Mouse (Mus musculus): ENCODE measurements around the gene Mylk3. TPM values are rescaled to one million over a fixed set of nuclear protein-coding genes. Genes with fewer than 3 reads are reported as not detected.

The Mylk3 gene
- polyA plus RNA-seq, 1 experiment from 2014 or later, result 15.6 TPM

- no peak for ATAC-seq
- no peak for TF ChIP-seq CTCF (IDR thresholded peaks at IDR 0.05; ENCODE audit: low read depth)
- Histone ChIP-seq H3K4me3 (ENCODE audit: low read depth, low read length) (peak overlapping the region; percentile 86), H3K27me3 (replicated peaks; ENCODE audit: control insufficient read depth, insufficient read depth, low read length) (no peaks in the 10 kb centered on the region), H3K27ac (ENCODE audit: low read depth, low read length) (0 out of 2 replicates have a peak overlapping the region, but pooled peaks have one; percentile 91), H3K9ac (ENCODE audit: low read depth, low read length) (peak overlapping the region; percentile 84), H3K9me3 (ENCODE audit: control insufficient read depth) (no peaks in the 10 kb centered on the region), H3K4me1 (replicated peaks; ENCODE audit: control insufficient read depth, insufficient read depth, low read length) (peaks cover 10% of the 10 kb centered on the region; the same call in 1 of the 2 replicates), H3K4me2 (replicated peaks; ENCODE audit: low read depth) (peak overlapping the region; percentile 66), H3K36me3 (ENCODE audit: control insufficient read depth, insufficient read depth) (no peaks in the 10 kb centered on the region)
- WGBS, result 6% methylated on average over 10 of the region's 10 CpGs
These were observed 45.4 kb upstream of the Mylk3 start for GRCm38 (mm10) chr8:85431281-85432167.

- Histone ChIP-seq H3K4me3 (ENCODE audit: low read depth, low read length) (no peak overlapping the region), H3K27me3 (replicated peaks; ENCODE audit: control insufficient read depth, insufficient read depth, low read length) (no peaks in the 10 kb centered on the region), H3K4me2 (replicated peaks; ENCODE audit: low read depth) (peak overlapping the region; percentile 66), H3K27ac (ENCODE audit: low read depth, low read length) (no peak overlapping the region), H3K4me1 (replicated peaks; ENCODE audit: control insufficient read depth, insufficient read depth, low read length) (peaks cover 10% of the 10 kb centered on the region; the same call in 1 of the 2 replicates), H3K9me3 (ENCODE audit: control insufficient read depth) (no peaks in the 10 kb centered on the region), H3K36me3 (ENCODE audit: control insufficient read depth, insufficient read depth) (no peaks in the 10 kb centered on the region), H3K9ac (ENCODE audit: low read depth, low read length) (no peak overlapping the region)
- no peak for TF ChIP-seq CTCF (IDR thresholded peaks at IDR 0.05; ENCODE audit: low read depth)
- 27% methylated on average over 3 of the region's 3 CpGs for WGBS
- no peak for ATAC-seq
These were observed 44.7 kb upstream of the Mylk3 start for GRCm38 (mm10) chr8:85430801-85431200.

GRCm38 (mm10) chr8:85429219-85429618 is 43.1 kb upstream of the Mylk3 start:
- TF ChIP-seq CTCF (IDR thresholded peaks at IDR 0.05; ENCODE audit: low read depth), result no peak
- no peaks in the 10 kb centered on the region for H3K27me3 ChIP-seq (replicated peaks; ENCODE audit: control insufficient read depth, insufficient read depth, low read length)
- 33% methylated on average over 4 of the region's 4 CpGs for WGBS
- no peaks in the 10 kb centered on the region for H3K36me3 ChIP-seq (ENCODE audit: control insufficient read depth, insufficient read depth)
- no peak overlapping the region for H3K9ac ChIP-seq (ENCODE audit: low read depth, low read length)
- H3K27ac ChIP-seq (ENCODE audit: low read depth, low read length), result no peak overlapping the region
- no peak overlapping the region for H3K4me3 ChIP-seq (ENCODE audit: low read depth, low read length)
- H3K4me2 ChIP-seq (replicated peaks; ENCODE audit: low read depth), result no peak overlapping the region; the same call in 1 of the 2 replicates
- H3K4me1 ChIP-seq (replicated peaks; ENCODE audit: control insufficient read depth, insufficient read depth, low read length), result peaks cover 10% of the 10 kb centered on the region; the same call in 1 of the 2 replicates
- H3K9me3 ChIP-seq (ENCODE audit: control insufficient read depth), result no peaks in the 10 kb centered on the region
- ATAC-seq, result no peak

DNA sequence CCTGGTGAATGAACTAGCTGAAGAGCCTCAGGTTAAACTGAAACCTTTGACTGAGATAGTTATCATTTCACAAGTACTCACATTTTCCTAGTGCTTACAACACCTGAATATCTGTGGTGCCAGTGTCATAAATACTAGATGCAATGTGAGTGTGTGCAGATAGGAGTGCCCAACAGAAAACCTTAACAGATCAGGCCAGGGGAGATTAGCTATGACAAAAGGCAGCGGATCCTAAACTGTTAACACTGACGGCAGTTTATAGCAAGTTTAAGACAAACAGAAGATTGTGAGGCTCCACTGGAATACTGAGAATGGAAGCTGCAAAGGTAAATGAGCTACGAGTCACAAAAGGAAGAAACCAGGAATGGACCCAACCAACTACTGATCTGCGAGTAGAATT is 40.9 kb upstream of the Mylk3 start:
- no peaks in the 10 kb centered on the region for H3K36me3 ChIP-seq (ENCODE audit: control insufficient read depth, insufficient read depth)
- H3K4me1 ChIP-seq (replicated peaks; ENCODE audit: control insufficient read depth, insufficient read depth, low read length), result peaks cover 10% of the 10 kb centered on the region; the same call in 1 of the 2 replicates
- ATAC-seq, result no peak
- H3K27me3 ChIP-seq (replicated peaks; ENCODE audit: control insufficient read depth, insufficient read depth, low read length), result no peaks in the 10 kb centered on the region
- H3K9me3 ChIP-seq (ENCODE audit: control insufficient read depth), result no peaks in the 10 kb centered on the region
- peak; percentile 26; the same call in 1 of the 2 replicates for TF ChIP-seq CTCF (IDR thresholded peaks at IDR 0.05; ENCODE audit: low read depth)
- WGBS, result 36% methylated on average over 4 of the region's 4 CpGs
- H3K9ac ChIP-seq (ENCODE audit: low read depth, low read length), result no peak overlapping the region
- no peak overlapping the region for H3K27ac ChIP-seq (ENCODE audit: low read depth, low read length)
- no peak overlapping the region for H3K4me3 ChIP-seq (ENCODE audit: low read depth, low read length)
- H3K4me2 ChIP-seq (replicated peaks; ENCODE audit: low read depth), result 0 out of 2 replicates have a peak overlapping the region, but pooled peaks have one; percentile 28

DNA sequence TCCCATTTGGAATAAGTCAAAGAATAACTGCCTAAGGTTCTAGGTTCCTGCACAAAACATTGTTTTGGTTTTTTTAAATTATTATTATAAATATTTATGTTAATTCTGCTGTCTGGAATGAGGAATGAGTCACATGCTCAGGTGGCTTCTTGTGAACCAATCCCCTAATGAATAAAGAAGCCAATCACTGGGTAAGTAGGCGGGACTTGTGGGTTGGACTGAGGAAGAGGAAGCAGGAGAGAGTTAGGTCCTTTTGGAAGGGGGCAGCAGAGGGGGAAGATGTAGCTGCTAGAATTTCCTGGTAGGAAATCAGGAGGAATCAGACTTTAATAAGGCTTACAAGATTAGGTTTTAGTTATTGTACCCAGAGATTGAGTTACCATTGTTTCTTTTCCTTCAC is 35.2 kb upstream of the Mylk3 start:
- H3K4me2 ChIP-seq (replicated peaks; ENCODE audit: low read depth), result no peak overlapping the region
- no peaks in the 10 kb centered on the region for H3K27me3 ChIP-seq (replicated peaks; ENCODE audit: control insufficient read depth, insufficient read depth, low read length)
- H3K27ac ChIP-seq (ENCODE audit: low read depth, low read length), result no peak overlapping the region
- H3K36me3 ChIP-seq (ENCODE audit: control insufficient read depth, insufficient read depth), result 0 out of 2 replicates have a peak, but pooled peaks cover 4% of the 10 kb centered on the region
- WGBS, result 93% methylated on average over 1 of the region's 1 CpGs
- H3K4me3 ChIP-seq (ENCODE audit: low read depth, low read length), result no peak overlapping the region
- ATAC-seq, result no peak
- H3K4me1 ChIP-seq (replicated peaks; ENCODE audit: control insufficient read depth, insufficient read depth, low read length), result no peaks in the 10 kb centered on the region
- no peaks in the 10 kb centered on the region for H3K9me3 ChIP-seq (ENCODE audit: control insufficient read depth)
- no peak for TF ChIP-seq CTCF (IDR thresholded peaks at IDR 0.05; ENCODE audit: low read depth)
- H3K9ac ChIP-seq (ENCODE audit: low read depth, low read length), result no peak overlapping the region

GRCm38 (mm10) chr8:85408526-85408925 is 22.4 kb upstream of the Mylk3 start:
- H3K4me3 ChIP-seq (ENCODE audit: low read depth, low read length), result no peak overlapping the region
- no peak overlapping the region for H3K4me2 ChIP-seq (replicated peaks; ENCODE audit: low read depth)
- no peaks in the 10 kb centered on the region for H3K9me3 ChIP-seq (ENCODE audit: control insufficient read depth)
- WGBS, result 70% methylated on average over 3 of the region's 3 CpGs
- no peaks in the 10 kb centered on the region for H3K4me1 ChIP-seq (replicated peaks; ENCODE audit: control insufficient read depth, insufficient read depth, low read length)
- no peak for TF ChIP-seq CTCF (IDR thresholded peaks at IDR 0.05; ENCODE audit: low read depth)
- ATAC-seq, result no peak
- no peak overlapping the region for H3K27ac ChIP-seq (ENCODE audit: low read depth, low read length)
- no peaks in the 10 kb centered on the region; the same call in 1 of the 2 replicates for H3K36me3 ChIP-seq (ENCODE audit: control insufficient read depth, insufficient read depth)
- H3K9ac ChIP-seq (ENCODE audit: low read depth, low read length), result no peak overlapping the region
- no peaks in the 10 kb centered on the region for H3K27me3 ChIP-seq (replicated peaks; ENCODE audit: control insufficient read depth, insufficient read depth, low read length)
